ENCODE assay signal across 8 mouse cellular contexts in genomic region chr19:41262712-41263629, GRCm38 (mm10). TPM values are rescaled to one million over a fixed set of nuclear protein-coding genes. Genes with fewer than 3 reads are reported as not detected.
A peak's percentile ranks its signal among the peaks of the same experiment; 100 is the strongest.
DNase-seq lines count a peak whose midpoint lies in the region; ATAC-seq and TF ChIP-seq lines count a peak whose summit lies in the region.

No protein-coding gene starts in this region.

- peak overlapping the region; percentile 100 for H3K27ac ChIP-seq in intestine, postnatal 0 days (ENCODE audit: low read depth, low read length)
- H3K27ac ChIP-seq in limb, embryonic 10.5 days = peak overlapping the region; percentile 98
- peak overlapping the region; percentile 93 for H3K27ac ChIP-seq in midbrain, embryonic 12.5 days (replicated peaks)
- peak overlapping the region; percentile 99 for H3K27ac ChIP-seq in spleen, adult 2 months (ENCODE audit: insufficient read depth, low read length)

- no peaks in the 10 kb centered on the region for H3K27me3 ChIP-seq in intestine, postnatal 0 days (replicated peaks; ENCODE audit: control insufficient read depth, insufficient read depth, low read length)
- no peaks in the 10 kb centered on the region for H3K27me3 ChIP-seq in limb, embryonic 10.5 days (ENCODE audit: low read depth, poor library complexity, severe bottlenecking)
- no peaks in the 10 kb centered on the region for H3K27me3 ChIP-seq in midbrain, embryonic 12.5 days
- no peaks in the 10 kb centered on the region for H3K27me3 ChIP-seq in spleen, adult 2 months (ENCODE audit: control insufficient read depth, insufficient read depth, low read length)

- WGBS in intestine, postnatal 0 days = 3% methylated on average over 51 of the region's 51 CpGs
- WGBS in limb, embryonic 10.5 days = 6% methylated on average over 51 of the region's 51 CpGs
- 6% methylated on average over 50 of the region's 51 CpGs for WGBS in midbrain, embryonic 12.5 days
- WGBS in spleen, adult 2 months = 4% methylated on average over 50 of the region's 51 CpGs

- peak; percentile 78 for ATAC-seq in intestine, postnatal 0 days
- ATAC-seq in midbrain, embryonic 12.5 days (ENCODE audit: low FRiP score, low read depth) = peak; percentile 83

- H3K4me3 ChIP-seq in intestine, postnatal 0 days (ENCODE audit: low read depth, low read length) = peak overlapping the region; percentile 98
- peak overlapping the region; percentile 95 for H3K4me3 ChIP-seq in limb, embryonic 10.5 days
- H3K4me3 ChIP-seq in midbrain, embryonic 12.5 days = peak overlapping the region; percentile 76
- H3K4me3 ChIP-seq in spleen, adult 2 months (ENCODE audit: extremely low read depth, insufficient read depth, insufficient read length) = peak overlapping the region; percentile 98

- H3K9ac ChIP-seq in intestine, postnatal 0 days (ENCODE audit: low read depth, low read length) = peak overlapping the region; percentile 98
- H3K9ac ChIP-seq in midbrain, embryonic 12.5 days (replicated peaks) = peak overlapping the region; percentile 86

- peaks cover 15% of the 10 kb centered on the region; the same call in 1 of the 2 replicates for H3K4me1 ChIP-seq in intestine, postnatal 0 days (replicated peaks; ENCODE audit: control insufficient read depth, insufficient read depth, low read length)
- peaks cover 22% of the 10 kb centered on the region for H3K4me1 ChIP-seq in limb, embryonic 10.5 days
- peaks cover 22% of the 10 kb centered on the region for H3K4me1 ChIP-seq in midbrain, embryonic 12.5 days
- peaks cover 5% of the 10 kb centered on the region; the same call in 1 of the 2 replicates for H3K4me1 ChIP-seq in spleen, adult 2 months (ENCODE audit: control insufficient read depth, insufficient read depth, insufficient read length)

- DNase-seq in urinary bladder, adult 18-20 months (ENCODE audit: low spot score in 2 of 2) = peak; percentile 52 to 86
- DNase-seq in urinary bladder, postnatal 10 days (ENCODE audit: low spot score) = no peak
- DNase-seq in embryo, embryonic 9.5 days (ENCODE audit: extremely low spot score) = peak; percentile 74
- peak; percentile 52 to 74 for DNase-seq in gastrocnemius, postnatal 4 days (ENCODE audit: low spot score in 2 of 2)
- DNase-seq in limb, embryonic 10.5 days (ENCODE audit: low spot score) = peak; percentile 82
- DNase-seq in spleen, adult 2 months (ENCODE audit: low read depth in 1 of 2, low spot score in 2 of 2) = peak; percentile 31 to 64

- TF ChIP-seq POLR2A in spleen, adult 2 months (IDR thresholded peaks at IDR 0.05; ENCODE audit: low read depth, low read length) = no peak

- no peaks in the 10 kb centered on the region for H3K9me3 ChIP-seq in intestine, postnatal 0 days (ENCODE audit: control insufficient read depth)
- H3K9me3 ChIP-seq in limb, embryonic 10.5 days (replicated peaks) = no peaks in the 10 kb centered on the region
- no peaks in the 10 kb centered on the region for H3K9me3 ChIP-seq in midbrain, embryonic 12.5 days

- no peaks in the 10 kb centered on the region for H3K36me3 ChIP-seq in intestine, postnatal 0 days (ENCODE audit: control insufficient read depth, insufficient read depth)
- H3K36me3 ChIP-seq in limb, embryonic 10.5 days = no peaks in the 10 kb centered on the region
- H3K36me3 ChIP-seq in midbrain, embryonic 12.5 days = no peaks in the 10 kb centered on the region
- no peaks in the 10 kb centered on the region for H3K36me3 ChIP-seq in spleen, adult 2 months (ENCODE audit: control insufficient read depth, insufficient read depth, low read length)

- H3K4me2 ChIP-seq in intestine, postnatal 0 days (replicated peaks; ENCODE audit: low read depth) = peak overlapping the region; percentile 83
- peak overlapping the region; percentile 74 for H3K4me2 ChIP-seq in midbrain, embryonic 12.5 days (replicated peaks)

- peak; percentile 42 for TF ChIP-seq CTCF in intestine, postnatal 0 days (IDR thresholded peaks at IDR 0.05; ENCODE audit: low read depth)
- TF ChIP-seq CTCF in spleen, adult 2 months (IDR thresholded peaks at IDR 0.05; ENCODE audit: extremely low read depth, insufficient read depth, insufficient read length, insufficient replicate concordance) = no peak; the same call in 1 of the 2 replicates

RNA-seq across cellular contexts. Expression of gene Tm9sf3, which starts 0.8 kb away (rescaled TPM):
- total RNA-seq in gastrocnemius, postnatal 4 days (2021) = 100 to 1,000 TPM; 115 to 127 TPM
- polyA plus RNA-seq in intestine, postnatal 0 days (2015; fragmentation: Nextera tagmentation; extraction: Ambion mirVana) = 105 and 107 TPM in 2 replicates
- polyA plus RNA-seq in limb, embryonic 10.5 days (2016; fragmentation: Nextera tagmentation; extraction: Ambion mirVana) = 88.8 and 112 TPM in 2 replicates
- polyA plus RNA-seq in midbrain, embryonic 12.5 days (2016; fragmentation: Nextera tagmentation; extraction: Ambion mirVana) = 118 and 135 TPM in 2 replicates
- polyA plus RNA-seq in spleen, adult 2 months (2012; rRNA removed) = 23.8 and 26.2 TPM in 2 replicates

RNA-seq across cellular contexts. Expression of gene Tll2, which starts 56.3 kb away (rescaled TPM):
- under 1 TPM; 0.54 to 0.61 TPM for total RNA-seq in gastrocnemius, postnatal 4 days (2021)
- polyA plus RNA-seq in intestine, postnatal 0 days (2015; fragmentation: Nextera tagmentation; extraction: Ambion mirVana) = 0.10 TPM in 2 replicates
- polyA plus RNA-seq in limb, embryonic 10.5 days (2016; fragmentation: Nextera tagmentation; extraction: Ambion mirVana) = 0.03 TPM in 1 of 2 replicates, not detected in the other
- 1.1 TPM in 2 replicates for polyA plus RNA-seq in midbrain, embryonic 12.5 days (2016; fragmentation: Nextera tagmentation; extraction: Ambion mirVana)
- 0.02 TPM in 1 of 2 replicates, not detected in the other for polyA plus RNA-seq in spleen, adult 2 months (2012; rRNA removed)
